Mouse (Mus musculus): ENCODE measurements around the gene Tacc2. TPM values are rescaled to one million over a fixed set of nuclear protein-coding genes. Genes with fewer than 3 reads are reported as not detected.
"Not testable (repeated sequence)": the region's sequence is repeated elsewhere in the genome, so short reads cannot be mapped to it uniquely, and the experiment has no call there.

Tacc2 gene
- polyA plus RNA-seq, 1 experiment from 2014 or later = 53.5 TPM

DNA sequence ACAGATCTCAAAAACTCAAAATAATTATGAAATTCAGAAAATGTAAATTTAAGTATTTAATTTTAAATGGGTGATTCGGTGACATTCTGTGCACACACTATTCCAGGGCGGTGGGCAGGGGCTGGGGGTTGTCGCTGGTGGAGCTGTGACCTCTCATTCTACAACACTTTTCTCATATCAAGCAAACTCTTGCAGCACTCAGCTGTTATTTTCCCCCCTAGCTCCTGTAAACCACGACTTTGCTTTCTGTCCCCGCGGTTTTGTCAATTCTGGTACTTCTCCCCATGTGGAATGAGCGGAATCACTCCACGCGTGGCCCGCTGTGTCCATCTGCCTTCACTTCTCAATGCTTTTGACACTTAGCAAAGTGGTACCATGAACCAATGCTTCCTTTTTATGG, 3.5 kb upstream of the Tacc2 start:
- H3K4me1 ChIP-seq = peaks cover 36% of the 10 kb centered on the region
- ATAC-seq (replicated peaks) = no peak
- 88% methylated on average over 10 of the region's 10 CpGs for WGBS
- H3K4me3 ChIP-seq = no peak overlapping the region
- no peaks in the 10 kb centered on the region for H3K27me3 ChIP-seq
- H3K9me3 ChIP-seq = no peaks in the 10 kb centered on the region
- H3K9ac ChIP-seq (replicated peaks) = no peak overlapping the region
- H3K27ac ChIP-seq (replicated peaks) = no peak overlapping the region
- H3K36me3 ChIP-seq = no peaks in the 10 kb centered on the region
- H3K4me2 ChIP-seq (replicated peaks) = no peak overlapping the region

GRCm38 (mm10) chr7:130574211-130574991, 2.8 kb upstream of the Tacc2 start:
- no peaks in the 10 kb centered on the region for H3K27me3 ChIP-seq
- H3K4me2 ChIP-seq (replicated peaks) = no peak overlapping the region
- H3K4me1 ChIP-seq = peaks cover 36% of the 10 kb centered on the region
- no peak overlapping the region for H3K4me3 ChIP-seq
- peak; percentile 51; the same call in 1 of the 2 replicates for ATAC-seq (replicated peaks)
- H3K9me3 ChIP-seq = no peaks in the 10 kb centered on the region
- 27% methylated on average over 13 of the region's 13 CpGs for WGBS
- no peak overlapping the region for H3K9ac ChIP-seq (replicated peaks)
- no peaks in the 10 kb centered on the region for H3K36me3 ChIP-seq
- peak overlapping the region; percentile 25; the same call in 1 of the 2 replicates for H3K27ac ChIP-seq (replicated peaks)

DNA sequence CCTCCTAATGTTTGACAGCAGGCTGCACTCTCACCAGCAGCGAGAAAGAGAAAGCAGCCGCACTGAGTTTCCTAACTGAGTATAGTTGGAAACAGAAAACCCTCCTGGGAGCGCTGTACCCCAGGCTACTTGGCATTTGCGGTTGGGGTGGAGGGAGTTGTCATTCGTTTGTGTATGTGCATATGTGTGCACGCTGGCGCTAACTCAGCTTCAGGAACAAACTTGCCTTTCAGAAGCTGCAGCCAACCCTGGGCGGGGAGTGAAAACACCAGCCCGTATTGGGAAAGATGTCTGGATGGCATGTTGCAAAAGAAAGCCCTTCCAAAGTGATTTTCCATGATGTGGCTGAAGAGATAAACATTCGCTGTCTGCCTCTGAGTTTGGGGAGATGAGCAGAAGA, 257 bp upstream of the Tacc2 start:
- H3K27ac ChIP-seq (replicated peaks) = peak overlapping the region; percentile 46
- peaks cover 26% of the 10 kb centered on the region for H3K4me1 ChIP-seq
- no peak overlapping the region for H3K4me3 ChIP-seq
- H3K4me2 ChIP-seq (replicated peaks) = peak overlapping the region; percentile 25
- H3K27me3 ChIP-seq = no peaks in the 10 kb centered on the region
- WGBS = 22% methylated on average over 10 of the region's 10 CpGs
- H3K36me3 ChIP-seq = no peaks in the 10 kb centered on the region
- no peak for ATAC-seq (replicated peaks)
- H3K9me3 ChIP-seq = no peaks in the 10 kb centered on the region
- H3K9ac ChIP-seq (replicated peaks) = no peak overlapping the region

DNA sequence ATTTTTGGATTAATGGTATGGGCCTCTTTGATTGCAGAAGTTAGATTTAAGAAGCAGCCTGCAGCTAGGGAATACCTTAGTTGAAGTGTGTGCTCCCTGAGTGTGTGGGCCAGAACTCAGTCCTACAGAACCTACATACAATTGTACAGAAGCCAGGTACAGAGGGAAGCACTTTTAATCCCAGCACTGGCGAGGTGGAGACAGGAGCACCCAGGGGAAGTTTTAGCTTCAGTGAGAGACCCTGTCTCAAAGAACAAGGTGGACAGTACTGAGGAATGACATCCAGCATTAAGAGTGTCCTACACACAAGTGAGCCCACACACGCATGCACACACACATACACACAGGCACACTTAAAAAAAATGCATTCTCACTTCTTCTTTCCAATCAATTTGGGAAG, 828 bp downstream of the Tacc2 start:
- WGBS = 94% methylated on average over 2 of the region's 2 CpGs
- Histone ChIP-seq H3K27ac (replicated peaks) (no peak overlapping the region), H3K9me3 (no peaks in the 10 kb centered on the region), H3K9ac (replicated peaks) (no peak overlapping the region), H3K36me3 (no peaks in the 10 kb centered on the region), H3K4me1 (peaks cover 26% of the 10 kb centered on the region), H3K4me3 (no peak overlapping the region), H3K27me3 (no peaks in the 10 kb centered on the region), H3K4me2 (replicated peaks) (no peak overlapping the region)
- no peak for ATAC-seq (replicated peaks)

DNA sequence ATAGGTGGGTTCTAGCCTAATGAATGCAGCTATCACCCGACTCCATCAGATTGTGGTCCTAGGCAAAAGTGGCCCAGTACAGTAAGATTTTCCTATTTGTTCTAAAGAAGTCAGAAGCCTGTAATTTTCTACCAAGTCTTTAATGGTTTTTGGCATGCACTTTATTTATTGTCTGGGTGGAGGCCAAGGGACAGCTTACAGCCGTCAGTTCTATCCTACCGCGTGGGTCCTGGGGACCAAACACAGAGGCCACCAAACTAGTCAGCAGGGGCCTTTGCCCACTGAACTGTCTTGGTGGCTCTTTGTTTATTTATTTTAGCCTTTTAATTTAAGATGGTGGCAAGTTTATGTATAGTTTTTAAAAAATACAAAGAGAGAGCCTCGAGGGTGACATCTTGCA, 1.4 kb downstream of the Tacc2 start:
- no peak for ATAC-seq (replicated peaks)
- no peaks in the 10 kb centered on the region for H3K36me3 ChIP-seq
- no peak overlapping the region for H3K4me3 ChIP-seq
- H3K9ac ChIP-seq (replicated peaks) = no peak overlapping the region
- H3K27me3 ChIP-seq = no peaks in the 10 kb centered on the region
- no peak overlapping the region for H3K4me2 ChIP-seq (replicated peaks)
- no peak overlapping the region for H3K27ac ChIP-seq (replicated peaks)
- no peaks in the 10 kb centered on the region for H3K9me3 ChIP-seq
- 70% methylated on average over 5 of the region's 5 CpGs for WGBS
- peaks cover 26% of the 10 kb centered on the region for H3K4me1 ChIP-seq

DNA sequence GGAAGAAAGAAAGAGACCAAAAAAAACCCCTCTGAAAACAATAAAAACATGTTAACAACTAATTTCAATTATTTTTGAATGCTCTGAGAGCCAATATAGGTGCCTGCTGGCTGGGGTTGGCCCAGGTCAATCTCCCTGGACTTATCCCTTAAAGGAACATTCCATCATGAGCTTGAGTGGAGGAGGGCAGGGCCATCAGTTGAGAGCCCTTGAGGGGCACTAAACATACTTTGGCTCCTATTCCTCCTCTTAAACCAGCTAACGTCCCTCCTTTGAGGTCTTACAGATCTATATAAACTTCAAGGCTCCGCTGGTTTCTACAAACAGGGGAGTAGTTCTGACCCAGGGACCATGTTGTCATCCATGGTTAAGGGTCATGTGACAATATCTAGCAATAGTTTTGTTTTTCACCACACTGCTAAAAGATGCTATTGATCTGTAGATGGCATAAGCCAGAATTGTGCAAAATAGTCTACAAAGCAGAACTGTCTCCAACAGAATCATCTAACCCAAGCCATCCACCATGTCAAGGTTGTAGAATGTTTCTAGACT, 9.4 kb downstream of the Tacc2 start:
- Histone ChIP-seq H3K9ac (replicated peaks) (no peak overlapping the region), H3K27ac (replicated peaks) (no peak overlapping the region)
- ATAC-seq (replicated peaks) = no peak

DNA sequence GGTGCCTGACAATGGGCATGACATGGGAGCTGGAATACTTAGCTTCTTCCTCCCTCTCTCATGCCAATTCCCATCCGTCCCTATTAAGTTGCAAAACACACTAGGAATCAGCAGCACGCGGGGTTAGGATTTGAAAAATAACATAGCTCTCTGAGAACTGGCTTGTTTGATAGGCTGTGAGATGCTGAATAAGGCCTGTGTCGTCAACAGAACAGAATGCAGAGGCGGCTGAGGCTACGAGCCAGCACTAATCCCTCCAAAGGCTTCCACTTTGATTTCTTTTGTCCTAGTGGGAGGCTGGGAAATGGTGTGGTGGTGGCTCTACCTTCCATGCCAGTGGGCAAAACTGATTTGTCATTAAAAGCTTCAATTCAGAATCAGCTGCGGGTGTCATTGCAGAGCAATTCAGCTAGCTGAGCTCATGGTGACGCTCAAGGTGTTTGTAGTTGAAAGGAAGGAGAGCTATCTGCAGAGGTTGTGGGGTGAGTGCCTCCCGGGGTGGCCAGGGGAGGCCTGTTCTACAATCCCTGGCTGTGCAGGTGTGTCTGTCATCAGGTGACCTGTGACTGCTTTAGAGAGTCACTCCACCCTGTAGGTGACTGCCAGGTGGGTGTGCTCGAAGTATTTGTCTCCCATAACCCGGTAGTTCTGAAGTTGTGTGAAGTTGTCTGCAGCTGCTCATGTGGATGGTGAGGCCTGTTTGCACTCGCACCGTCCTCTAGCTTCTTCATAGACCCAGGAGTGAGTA, 13.0 kb downstream of the Tacc2 start:
- Histone ChIP-seq H3K4me1 (peaks cover 12% of the 10 kb centered on the region), H3K9ac (replicated peaks) (no peak overlapping the region), H3K4me2 (replicated peaks) (no peak overlapping the region), H3K9me3 (no peaks in the 10 kb centered on the region), H3K27ac (replicated peaks) (no peak overlapping the region), H3K36me3 (no peaks in the 10 kb centered on the region), H3K4me3 (no peak overlapping the region), H3K27me3 (no peaks in the 10 kb centered on the region)
- no peak for ATAC-seq (replicated peaks)
- WGBS = 29% methylated on average over 13 of the region's 13 CpGs

More for the DNA sequence above, 9.4 kb downstream of the Tacc2 start:
- Histone ChIP-seq H3K4me3 (no peak overlapping the region), H3K27me3 (no peaks in the 10 kb centered on the region), H3K4me1 (peaks cover 9% of the 10 kb centered on the region), H3K9me3 (no peaks in the 10 kb centered on the region), H3K4me2 (replicated peaks) (no peak overlapping the region), H3K36me3 (no peaks in the 10 kb centered on the region)
- WGBS = 95% methylated on average over 2 of the region's 2 CpGs

GRCm38 (mm10) chr7:130590845-130591437, 13.7 kb downstream of the Tacc2 start:
- Histone ChIP-seq H3K9ac (replicated peaks) (no peak overlapping the region), H3K9me3 (no peaks in the 10 kb centered on the region), H3K36me3 (no peaks in the 10 kb centered on the region), H3K27ac (replicated peaks) (no peak overlapping the region), H3K4me1 (peaks cover 12% of the 10 kb centered on the region), H3K4me3 (no peak overlapping the region), H3K4me2 (replicated peaks) (no peak overlapping the region), H3K27me3 (no peaks in the 10 kb centered on the region)
- ATAC-seq (replicated peaks) = no peak
- WGBS = 75% methylated on average over 8 of the region's 8 CpGs

- not testable (repeated sequence) for H3K9ac ChIP-seq (replicated peaks); H3K4me3 ChIP-seq; ATAC-seq (replicated peaks); H3K9me3 ChIP-seq; H3K36me3 ChIP-seq; H3K27me3 ChIP-seq; H3K4me2 ChIP-seq (replicated peaks)
- H3K27ac ChIP-seq (replicated peaks) = peak overlapping the region; percentile 78; the same call in 1 of the 2 replicates
- peaks cover 28% of the 10 kb centered on the region for H3K4me1 ChIP-seq
- no CpG with 5 or more reads among the region's 11 CpGs for WGBS
Measured at GRCm38 (mm10) chr7:130592975-130593374, 15.7 kb downstream of the Tacc2 start.

- ATAC-seq (replicated peaks) = peak; percentile 86
- H3K9ac ChIP-seq (replicated peaks); H3K27me3 ChIP-seq; H3K36me3 ChIP-seq; H3K4me2 ChIP-seq (replicated peaks); H3K4me3 ChIP-seq; H3K9me3 ChIP-seq: not testable (repeated sequence)
- Histone ChIP-seq H3K27ac (replicated peaks) (peak overlapping the region; percentile 78), H3K4me1 (peaks cover 31% of the 10 kb centered on the region)
- WGBS = 21% methylated on average over 7 of the region's 11 CpGs
Measured at GRCm38 (mm10) chr7:130593375-130594239, 16.4 kb downstream of the Tacc2 start.

- not testable (repeated sequence) for H3K4me3 ChIP-seq; H3K27ac ChIP-seq (replicated peaks); H3K27me3 ChIP-seq; ATAC-seq (replicated peaks); H3K9ac ChIP-seq (replicated peaks); H3K36me3 ChIP-seq; H3K9me3 ChIP-seq; H3K4me2 ChIP-seq (replicated peaks)
- 58% methylated on average over 9 of the region's 19 CpGs for WGBS
- H3K4me1 ChIP-seq = peaks cover 21% of the 10 kb centered on the region
Measured at GRCm38 (mm10) chr7:130596079-130596855, 19.0 kb downstream of the Tacc2 start.

All from forebrain, embryonic 15.5 days (tissue).